Mouse (Mus musculus): ENCODE data around the gene Klk1b5. TPM values are rescaled to one million over a fixed set of nuclear protein-coding genes. Genes with fewer than 3 reads are reported as not detected.
"Not testable (repeated sequence)": the region's sequence is repeated elsewhere in the genome, so short reads cannot be mapped to it uniquely, and the experiment has no call there.

Gene Klk1b5
- polyA plus RNA-seq (2015; fragmentation: Nextera tagmentation; extraction: Ambion mirVana) = not detected in 2 replicates

- WGBS = 82% methylated on average over 1 of the region's 1 CpGs
- Histone ChIP-seq H3K27ac (replicated peaks) (no peak within 1 kb of the TSS), H3K9ac (no peak within 1 kb of the TSS), H3K27me3 (no peaks in the 10 kb centered on the region), H3K9me3 (replicated peaks) (no peaks in the 10 kb centered on the region), H3K36me3 (no peaks in the 10 kb centered on the region), H3K4me1 (no peaks in the 10 kb centered on the region), H3K4me2 (replicated peaks) (no peak within 1 kb of the TSS), H3K4me3 (replicated peaks) (no peak within 1 kb of the TSS)
- no peak for ATAC-seq (ENCODE audit: insufficient number of reproducible peaks, low FRiP score, low TSS enrichment, low read depth)
These were observed at the start of gene Klk1b5 for GRCm38 (mm10) chr7:44215645-44216044. Klk1b5 (plus strand) TSS chr7:44215945.

GRCm38 (mm10) chr7:44179299-44180045 lies 36.3 kb upstream of the Klk1b5 start:
- H3K9me3 ChIP-seq (replicated peaks) = no peaks in the 10 kb centered on the region
- no peak for ATAC-seq (ENCODE audit: insufficient number of reproducible peaks, low FRiP score, low TSS enrichment, low read depth)
- 56% methylated on average over 9 of the region's 9 CpGs for WGBS

GRCm38 (mm10) chr7:44186516-44186915 lies 29.2 kb upstream of the Klk1b5 start:
- not testable (repeated sequence) for H3K27me3 ChIP-seq; H3K27ac ChIP-seq (replicated peaks); H3K4me2 ChIP-seq (replicated peaks); ATAC-seq (ENCODE audit: insufficient number of reproducible peaks, low FRiP score, low TSS enrichment, low read depth); H3K9me3 ChIP-seq (replicated peaks); H3K36me3 ChIP-seq; H3K4me1 ChIP-seq; H3K4me3 ChIP-seq (replicated peaks); H3K9ac ChIP-seq
- 61% methylated on average over 8 of the region's 8 CpGs for WGBS

More at GRCm38 (mm10) chr7:44179299-44180045, 36.3 kb upstream of the Klk1b5 start:
- H3K27me3 ChIP-seq = no peaks in the 10 kb centered on the region
- H3K4me1 ChIP-seq = no peaks in the 10 kb centered on the region
- no peak overlapping the region for H3K27ac ChIP-seq (replicated peaks)
- H3K36me3 ChIP-seq = no peaks in the 10 kb centered on the region
- no peak overlapping the region for H3K4me2 ChIP-seq (replicated peaks)
- no peak overlapping the region for H3K9ac ChIP-seq
- no peak overlapping the region for H3K4me3 ChIP-seq (replicated peaks)

- not testable (repeated sequence) for ATAC-seq (ENCODE audit: insufficient number of reproducible peaks, low FRiP score, low TSS enrichment, low read depth); H3K4me2 ChIP-seq (replicated peaks); H3K4me3 ChIP-seq (replicated peaks); H3K36me3 ChIP-seq; H3K27me3 ChIP-seq; H3K27ac ChIP-seq (replicated peaks); H3K9ac ChIP-seq; H3K9me3 ChIP-seq (replicated peaks); H3K4me1 ChIP-seq
These were observed 27.8 kb upstream of the Klk1b5 start, which contains the start of gene Klk1b24 for GRCm38 (mm10) chr7:44187936-44188335. Klk1b24 (plus strand) TSS chr7:44188236.

- not testable (repeated sequence) for H3K27me3 ChIP-seq; H3K9ac ChIP-seq; ATAC-seq (ENCODE audit: insufficient number of reproducible peaks, low FRiP score, low TSS enrichment, low read depth); H3K27ac ChIP-seq (replicated peaks); H3K4me1 ChIP-seq; H3K9me3 ChIP-seq (replicated peaks); H3K4me2 ChIP-seq (replicated peaks); H3K36me3 ChIP-seq; H3K4me3 ChIP-seq (replicated peaks)
- 89% methylated on average over 1 of the region's 1 CpGs for WGBS
These were observed 22.3 kb upstream of the Klk1b5 start for GRCm38 (mm10) chr7:44193466-44193865.

GRCm38 (mm10) chr7:44197891-44198290 lies 17.9 kb upstream of the Klk1b5 start, which contains the start of gene Klk1b3:
Klk1b3 (plus strand) TSS chr7:44198191.
- no peak for ATAC-seq (ENCODE audit: insufficient number of reproducible peaks, low FRiP score, low TSS enrichment, low read depth)
- no peak within 1 kb of the TSS for H3K27ac ChIP-seq (replicated peaks)
- 65% methylated on average over 3 of the region's 3 CpGs for WGBS
- no peaks in the 10 kb centered on the region for H3K36me3 ChIP-seq
- no peaks in the 10 kb centered on the region for H3K4me1 ChIP-seq
- H3K9ac ChIP-seq = no peak within 1 kb of the TSS
- no peak within 1 kb of the TSS for H3K4me3 ChIP-seq (replicated peaks)
- H3K27me3 ChIP-seq = no peaks in the 10 kb centered on the region
- no peaks in the 10 kb centered on the region for H3K9me3 ChIP-seq (replicated peaks)
- no peak within 1 kb of the TSS for H3K4me2 ChIP-seq (replicated peaks)

- not testable (repeated sequence) for H3K9ac ChIP-seq; H3K9me3 ChIP-seq (replicated peaks); ATAC-seq (ENCODE audit: insufficient number of reproducible peaks, low FRiP score, low TSS enrichment, low read depth); H3K4me1 ChIP-seq; H3K36me3 ChIP-seq; H3K27ac ChIP-seq (replicated peaks); H3K4me2 ChIP-seq (replicated peaks); H3K4me3 ChIP-seq (replicated peaks); H3K27me3 ChIP-seq
- WGBS = 48% methylated on average over 3 of the region's 3 CpGs
These were observed 8.6 kb upstream of the Klk1b5 start, which contains the start of gene Klk1b4 for GRCm38 (mm10) chr7:44207135-44207534. Klk1b4 (plus strand) TSS chr7:44207435.

- no peaks in the 10 kb centered on the region for H3K9me3 ChIP-seq (replicated peaks)
- WGBS = 76% methylated on average over 3 of the region's 3 CpGs
- H3K4me3 ChIP-seq (replicated peaks) = no peak overlapping the region
These were observed 7.4 kb upstream of the Klk1b5 start for GRCm38 (mm10) chr7:44208307-44208706.

GRCm38 (mm10) chr7:44221601-44222000 lies 5.9 kb downstream of the Klk1b5 start:
- H3K4me2 ChIP-seq (replicated peaks); H3K27ac ChIP-seq (replicated peaks); H3K9ac ChIP-seq; H3K4me3 ChIP-seq (replicated peaks); H3K9me3 ChIP-seq (replicated peaks); H3K4me1 ChIP-seq; ATAC-seq (ENCODE audit: insufficient number of reproducible peaks, low FRiP score, low TSS enrichment, low read depth); H3K27me3 ChIP-seq; H3K36me3 ChIP-seq: not testable (repeated sequence)
- WGBS = 73% methylated on average over 9 of the region's 10 CpGs

More at GRCm38 (mm10) chr7:44208307-44208706, 7.4 kb upstream of the Klk1b5 start:
- H3K36me3 ChIP-seq = no peaks in the 10 kb centered on the region
- H3K9ac ChIP-seq = no peak overlapping the region
- no peak overlapping the region for H3K4me2 ChIP-seq (replicated peaks)
- H3K27ac ChIP-seq (replicated peaks) = no peak overlapping the region
- no peaks in the 10 kb centered on the region for H3K4me1 ChIP-seq
- H3K27me3 ChIP-seq = no peaks in the 10 kb centered on the region
- no peak for ATAC-seq (ENCODE audit: insufficient number of reproducible peaks, low FRiP score, low TSS enrichment, low read depth)

- WGBS = 78% methylated on average over 6 of the region's 6 CpGs
- not testable (repeated sequence) for H3K9me3 ChIP-seq (replicated peaks); H3K27me3 ChIP-seq; H3K4me3 ChIP-seq (replicated peaks); H3K9ac ChIP-seq; H3K27ac ChIP-seq (replicated peaks); H3K36me3 ChIP-seq; H3K4me1 ChIP-seq; ATAC-seq (ENCODE audit: insufficient number of reproducible peaks, low FRiP score, low TSS enrichment, low read depth); H3K4me2 ChIP-seq (replicated peaks)
These were observed 6.6 kb downstream of the Klk1b5 start for GRCm38 (mm10) chr7:44222335-44222734.

GRCm38 (mm10) chr7:44225076-44225475 lies 9.3 kb downstream of the Klk1b5 start, which contains the start of gene Klk1:
Klk1 (plus strand) TSS chr7:44225360.
- no peaks in the 10 kb centered on the region for H3K4me1 ChIP-seq
- no peak within 1 kb of the TSS for H3K4me3 ChIP-seq (replicated peaks)
- H3K9ac ChIP-seq = no peak within 1 kb of the TSS
- no peak within 1 kb of the TSS for H3K4me2 ChIP-seq (replicated peaks)
- H3K36me3 ChIP-seq = no peaks in the 10 kb centered on the region
- 36% methylated on average over 1 of the region's 1 CpGs for WGBS
- no peaks in the 10 kb centered on the region for H3K27me3 ChIP-seq
- no peak within 1 kb of the TSS for H3K27ac ChIP-seq (replicated peaks)
- ATAC-seq (ENCODE audit: insufficient number of reproducible peaks, low FRiP score, low TSS enrichment, low read depth) = no peak
- H3K9me3 ChIP-seq (replicated peaks) = no peaks in the 10 kb centered on the region

- ATAC-seq (ENCODE audit: insufficient number of reproducible peaks, low FRiP score, low TSS enrichment, low read depth) = 0 out of 2 replicates have a peak, but pooled peaks have one; percentile 7
- Histone ChIP-seq H3K4me1 (no peaks in the 10 kb centered on the region), H3K9me3 (replicated peaks) (no peaks in the 10 kb centered on the region), H3K4me2 (replicated peaks) (no peak within 1 kb of the TSS), H3K27me3 (no peaks in the 10 kb centered on the region), H3K9ac (no peak within 1 kb of the TSS), H3K36me3 (no peaks in the 10 kb centered on the region), H3K4me3 (replicated peaks) (no peak within 1 kb of the TSS), H3K27ac (replicated peaks) (no peak within 1 kb of the TSS)
- WGBS = 85% methylated on average over 3 of the region's 3 CpGs
These were observed 20.2 kb downstream of the Klk1b5 start, which contains the start of gene Gm36864 for GRCm38 (mm10) chr7:44235909-44236308. Gm36864 (plus strand) TSS chr7:44236177.

Measured in embryonic facial prominence, embryonic 15.5 days (tissue).